Mouse (Mus musculus): Measurements from ENCODE around the gene Abcc3.

Gene Abcc3

GRCm38 (mm10) chr11:94392672-94393109 is at the start of gene Abcc3:
Gene Abcc3 (minus strand): TSS chr11:94392997.
- in situ Hi-C loops (cut with MboI, MseI) = no loop called here

- in situ Hi-C loops (cut with MboI, MseI) = no loop called here
These were observed 49.0 kb upstream of the Abcc3 start for GRCm38 (mm10) chr11:94441752-94442151.

- in situ Hi-C loops (cut with MboI, MseI) = no loop called here
These were observed 48.3 kb upstream of the Abcc3 start for GRCm38 (mm10) chr11:94441122-94441521.

- in situ Hi-C loops (cut with MboI, MseI) = no loop called here
These were observed 47.6 kb upstream of the Abcc3 start for GRCm38 (mm10) chr11:94440421-94440820.

GRCm38 (mm10) chr11:94429011-94429651 is 36.3 kb upstream of the Abcc3 start:
- in situ Hi-C loops (cut with MboI, MseI) = no loop called here

- in situ Hi-C loops (cut with MboI, MseI) = no loop called here
These were observed 35.5 kb upstream of the Abcc3 start for GRCm38 (mm10) chr11:94428091-94428835.

- in situ Hi-C loops (cut with MboI, MseI) = no loop called here
These were observed 32.9 kb upstream of the Abcc3 start for GRCm38 (mm10) chr11:94425656-94426055.

- in situ Hi-C loops (cut with MboI, MseI) = no loop called here
These were observed 32.4 kb upstream of the Abcc3 start for GRCm38 (mm10) chr11:94425215-94425614.

GRCm38 (mm10) chr11:94424380-94424779 is 31.6 kb upstream of the Abcc3 start:
- in situ Hi-C loops (cut with MboI, MseI) = no loop called here

- in situ Hi-C loops (cut with MboI, MseI) = no loop called here
These were observed 31.1 kb upstream of the Abcc3 start for GRCm38 (mm10) chr11:94423855-94424254.

- in situ Hi-C loops (cut with MboI, MseI) = no loop called here
These were observed 28.2 kb upstream of the Abcc3 start for GRCm38 (mm10) chr11:94420991-94421390.

GRCm38 (mm10) chr11:94420325-94420724 is 27.5 kb upstream of the Abcc3 start:
- in situ Hi-C loops (cut with MboI, MseI) = no loop called here

- in situ Hi-C loops (cut with MboI, MseI) = no loop called here
These were observed 26.4 kb upstream of the Abcc3 start for GRCm38 (mm10) chr11:94419004-94419727.

- in situ Hi-C loops (cut with MboI, MseI) = no loop called here
These were observed 21.2 kb upstream of the Abcc3 start for GRCm38 (mm10) chr11:94414042-94414441.

GRCm38 (mm10) chr11:94413516-94413915 is 20.7 kb upstream of the Abcc3 start:
- in situ Hi-C loops (cut with MboI, MseI) = no loop called here

- in situ Hi-C loops (cut with MboI, MseI) = no loop called here
These were observed 20.2 kb upstream of the Abcc3 start for GRCm38 (mm10) chr11:94412998-94413469.

GRCm38 (mm10) chr11:94412562-94412961 is 19.8 kb upstream of the Abcc3 start:
- in situ Hi-C loops (cut with MboI, MseI) = no loop called here

- in situ Hi-C loops (cut with MboI, MseI) = no loop called here
These were observed 15.1 kb upstream of the Abcc3 start for GRCm38 (mm10) chr11:94407803-94408321.

GRCm38 (mm10) chr11:94405348-94405747 is 12.6 kb upstream of the Abcc3 start:
- in situ Hi-C loops (cut with MboI, MseI) = no loop called here

- in situ Hi-C loops (cut with MboI, MseI) = no loop called here
These were observed 12.0 kb upstream of the Abcc3 start for GRCm38 (mm10) chr11:94404641-94405260.

- in situ Hi-C loops (cut with MboI, MseI) = no loop called here
These were observed 11.4 kb upstream of the Abcc3 start for GRCm38 (mm10) chr11:94404178-94404577.

GRCm38 (mm10) chr11:94403757-94404156 is 11.0 kb upstream of the Abcc3 start:
- in situ Hi-C loops (cut with MboI, MseI) = no loop called here
